Mouse (Mus musculus): Measurements from ENCODE around the gene Wdr31.
"Not testable (repeated sequence)": the region's sequence is repeated elsewhere in the genome, so short reads cannot be mapped to it uniquely, and the experiment has no call there.

The Wdr31 gene

DNA sequence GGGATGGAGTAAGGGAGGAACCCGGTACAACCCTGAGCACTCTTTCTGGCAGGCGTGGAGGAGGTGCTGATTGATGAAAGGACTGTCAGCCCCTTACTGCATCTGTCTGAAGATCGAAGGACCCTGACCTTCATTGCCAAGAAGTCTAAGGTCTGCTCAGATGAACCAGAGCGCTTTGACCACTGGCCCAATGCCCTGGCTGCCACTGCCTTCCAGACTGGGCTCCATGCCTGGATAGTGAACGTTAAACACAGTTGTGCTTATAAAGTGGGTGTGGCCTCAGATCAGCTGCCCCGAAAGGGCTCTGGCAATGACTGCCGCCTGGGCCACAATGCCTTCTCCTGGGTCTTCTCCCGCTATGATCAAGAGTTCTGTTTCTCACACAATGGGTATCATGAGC is 25.2 kb upstream of the Wdr31 start:
- DNase-seq (ENCODE audit: low spot score in 2 of 2): no peak

DNA sequence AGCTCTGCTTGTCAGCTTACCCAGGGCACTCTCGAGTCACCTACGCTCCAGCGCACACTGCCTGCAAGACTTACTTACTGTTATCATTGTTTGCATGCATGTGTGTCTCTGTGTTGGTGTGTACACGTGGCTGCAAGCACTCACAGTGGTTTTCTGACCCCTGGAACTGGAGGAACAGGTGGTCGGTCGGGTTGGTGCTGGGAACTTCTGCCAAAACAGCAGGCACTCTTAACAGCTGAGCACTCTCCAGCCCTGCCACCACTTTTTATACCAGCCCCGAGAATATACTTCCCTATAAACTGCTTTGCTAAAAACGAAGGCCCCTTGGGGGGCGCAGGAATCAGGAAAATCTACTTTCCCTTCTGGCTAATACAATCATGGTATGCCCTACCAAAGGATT is 23.5 kb upstream of the Wdr31 start:
- DNase-seq (ENCODE audit: low spot score in 2 of 2): no peak

DNA sequence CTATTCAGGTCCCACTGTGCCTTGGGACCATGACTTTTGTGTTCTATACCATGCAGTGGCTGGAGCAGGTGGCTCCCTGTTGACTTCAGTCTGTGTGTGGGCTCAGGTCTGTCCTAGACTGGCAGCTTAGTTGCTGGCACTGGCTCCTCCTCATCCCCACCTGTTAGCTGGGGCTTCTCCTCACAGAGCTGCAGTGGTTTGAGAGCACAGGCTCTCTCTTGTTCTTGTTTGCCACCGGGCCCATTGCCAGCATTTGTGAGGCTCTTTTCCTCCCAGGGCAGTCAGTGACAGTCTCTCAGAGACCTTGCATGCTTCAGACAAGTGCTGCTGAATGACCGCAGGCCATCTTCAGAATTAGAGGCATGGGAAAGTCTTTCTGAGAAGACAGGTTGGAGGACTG is 22.0 kb upstream of the Wdr31 start:
- peak in 1 of 2 experiments; percentile 36 for DNase-seq (ENCODE audit: low spot score in 2 of 2)

DNA sequence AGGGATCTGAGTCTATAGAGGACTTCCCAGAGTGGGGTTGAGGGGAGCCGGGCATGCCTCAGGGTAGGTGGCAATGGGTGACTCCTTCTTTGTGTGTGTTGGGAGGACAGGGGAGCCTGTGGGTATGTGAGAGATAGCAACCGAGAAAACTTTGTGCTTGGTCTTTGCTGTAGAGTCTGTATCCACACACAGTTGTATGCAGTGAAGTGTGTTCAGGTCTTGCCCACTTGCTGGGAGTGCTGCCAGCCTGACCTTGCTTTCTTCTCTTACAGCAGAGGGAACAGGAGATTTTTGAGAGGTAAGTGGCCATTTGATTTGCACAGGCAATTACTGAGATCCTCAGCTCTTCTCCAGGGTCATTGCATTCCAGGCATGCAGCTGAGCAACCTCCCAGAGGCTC is 17.2 kb upstream of the Wdr31 start:
- DNase-seq (ENCODE audit: low spot score in 2 of 2): no peak

DNA sequence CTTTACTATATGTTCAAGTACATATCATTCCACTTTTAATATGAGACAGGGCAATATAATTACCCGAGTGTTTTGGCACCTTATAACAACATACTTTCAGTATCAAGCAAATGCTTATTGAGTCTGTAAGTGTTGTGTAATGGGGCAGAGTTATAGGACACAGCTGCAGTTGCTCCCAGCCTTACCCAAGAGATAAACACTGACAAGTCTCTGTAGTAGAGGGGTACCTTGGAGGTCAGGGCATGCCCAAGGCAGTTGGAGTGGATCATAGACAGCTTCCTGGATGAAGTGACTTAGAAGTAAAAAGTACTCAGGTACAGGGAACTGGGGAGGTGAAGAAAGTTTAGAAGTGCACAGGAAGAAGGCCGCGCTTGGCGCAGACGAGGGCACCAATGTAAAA is 16.5 kb upstream of the Wdr31 start:
- no peak for DNase-seq (ENCODE audit: low spot score in 2 of 2)

DNA sequence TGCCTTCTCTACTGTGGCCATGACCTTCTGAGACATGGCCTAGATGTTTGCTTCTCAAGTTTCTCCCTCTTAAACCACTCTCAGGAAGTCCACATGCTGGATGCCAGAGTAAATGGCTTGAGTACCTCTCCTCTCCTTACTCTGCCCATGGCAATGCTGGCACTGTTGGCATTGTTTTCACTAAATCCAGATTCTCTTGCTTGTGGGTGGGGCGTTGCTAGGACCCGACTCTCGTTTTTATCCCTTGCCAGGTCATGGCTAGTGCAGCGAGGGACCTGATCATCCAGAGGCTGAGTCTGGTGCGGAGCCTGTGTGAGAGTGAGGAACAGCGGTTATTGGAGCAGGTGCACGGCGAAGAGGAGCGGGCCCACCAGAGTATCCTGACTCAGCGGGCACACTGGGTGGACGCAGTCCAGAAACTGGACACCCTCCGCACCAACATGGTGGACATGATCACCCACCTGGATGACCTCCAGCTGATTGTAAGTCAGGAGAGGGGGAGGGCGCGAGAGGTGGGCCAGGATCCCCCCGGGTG is 15.5 kb upstream of the Wdr31 start:
- no peak for DNase-seq (ENCODE audit: low spot score in 2 of 2)

DNA sequence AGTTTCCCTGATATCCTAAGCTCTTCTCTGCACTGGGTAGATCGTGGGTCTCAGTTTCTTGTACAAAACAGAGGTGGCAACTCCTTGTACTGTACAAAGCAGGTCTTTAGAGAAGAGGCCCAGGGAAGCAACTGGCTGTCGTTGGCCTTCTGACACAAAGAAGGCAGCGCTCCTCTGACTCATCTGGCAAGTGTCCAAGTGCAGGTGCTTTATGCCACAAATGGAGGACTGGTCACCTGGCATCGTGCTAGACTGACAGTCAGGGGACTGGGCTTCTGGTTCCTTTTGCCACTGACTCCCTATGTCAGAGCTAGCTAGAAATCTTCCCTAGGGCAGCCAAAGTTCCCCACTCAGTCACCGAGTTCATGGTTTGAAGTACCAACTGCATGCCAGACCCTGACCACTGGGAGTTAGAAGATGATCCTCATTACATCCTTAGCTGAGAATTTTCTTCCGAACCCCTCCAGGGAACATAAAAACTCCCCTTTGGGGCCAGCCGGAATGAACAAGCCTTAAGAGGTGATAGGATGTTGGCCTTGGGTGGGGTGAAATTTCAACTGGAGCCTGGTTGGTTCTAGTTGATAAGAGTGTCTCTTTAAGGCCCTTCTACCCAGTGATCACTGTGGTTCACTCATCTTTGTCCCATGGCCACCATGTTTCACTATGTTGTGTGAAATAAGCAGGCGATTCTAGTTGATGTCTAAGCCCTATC is 14.9 kb upstream of the Wdr31 start:
- no peak for DNase-seq (ENCODE audit: low spot score in 2 of 2)

DNA sequence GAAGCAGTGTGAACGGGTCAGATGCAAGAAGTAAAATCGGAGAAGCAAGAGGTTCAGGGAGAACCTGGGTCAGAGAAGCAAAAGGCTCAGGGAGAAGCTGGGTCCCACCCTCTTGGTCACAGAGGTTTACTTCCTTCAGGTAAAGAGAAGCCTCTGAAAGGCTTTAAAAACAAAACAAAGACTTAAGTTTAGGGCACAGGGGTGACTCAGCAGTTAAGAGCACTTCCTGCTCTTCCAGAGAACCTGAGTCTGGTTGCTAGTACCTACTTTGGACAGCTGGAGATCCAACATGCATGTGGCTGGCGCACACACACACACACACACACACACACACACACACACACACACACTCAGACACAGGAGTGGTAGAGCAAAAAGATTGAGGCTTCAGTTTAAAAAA is 14.2 kb upstream of the Wdr31 start:
- DNase-seq (ENCODE audit: low spot score in 2 of 2): no peak

DNA sequence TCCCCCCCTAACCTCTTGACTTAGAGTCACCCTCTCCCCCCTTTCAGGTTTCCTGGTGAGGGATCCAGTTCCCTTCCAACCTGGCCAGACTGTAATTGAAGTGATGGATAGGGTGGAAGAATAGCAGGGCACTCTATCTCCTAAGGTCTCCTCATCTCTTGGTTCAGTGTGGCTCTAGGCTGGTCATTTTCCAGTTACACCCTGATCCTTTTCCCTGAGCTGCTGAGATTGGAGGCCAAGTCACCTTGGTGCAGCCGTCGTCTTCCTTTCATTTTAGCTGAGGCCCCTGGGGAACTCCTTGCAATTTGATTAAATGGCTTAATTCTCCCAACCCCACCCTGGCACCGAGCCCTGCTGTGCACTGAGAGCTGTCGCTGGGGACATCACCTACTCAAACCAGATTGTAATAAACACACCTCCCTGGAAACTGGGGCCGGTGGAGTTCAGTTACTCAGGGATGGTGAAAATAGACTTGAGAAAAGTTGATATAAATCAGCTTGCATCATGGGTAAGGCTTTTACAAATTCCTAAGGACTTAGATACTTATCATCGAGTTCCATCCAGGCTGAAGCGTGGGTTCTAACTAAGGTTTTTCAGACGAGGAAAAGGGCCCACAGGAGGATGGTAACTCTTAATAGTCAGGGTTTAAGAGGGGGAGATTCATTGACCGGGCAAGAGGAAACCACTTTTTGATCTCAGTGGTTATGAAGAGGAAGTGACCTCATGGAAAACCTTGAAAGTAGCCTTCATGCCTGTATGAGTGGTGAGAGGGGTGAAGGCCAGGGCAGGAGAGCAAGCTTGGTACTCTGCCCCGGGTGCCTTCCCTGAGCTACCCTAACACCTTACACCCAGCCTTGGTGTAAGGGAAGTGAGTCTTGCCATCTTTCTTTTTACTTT is 10.3 kb upstream of the Wdr31 start:
- DNase-seq (ENCODE audit: low spot score in 2 of 2): no peak

DNA sequence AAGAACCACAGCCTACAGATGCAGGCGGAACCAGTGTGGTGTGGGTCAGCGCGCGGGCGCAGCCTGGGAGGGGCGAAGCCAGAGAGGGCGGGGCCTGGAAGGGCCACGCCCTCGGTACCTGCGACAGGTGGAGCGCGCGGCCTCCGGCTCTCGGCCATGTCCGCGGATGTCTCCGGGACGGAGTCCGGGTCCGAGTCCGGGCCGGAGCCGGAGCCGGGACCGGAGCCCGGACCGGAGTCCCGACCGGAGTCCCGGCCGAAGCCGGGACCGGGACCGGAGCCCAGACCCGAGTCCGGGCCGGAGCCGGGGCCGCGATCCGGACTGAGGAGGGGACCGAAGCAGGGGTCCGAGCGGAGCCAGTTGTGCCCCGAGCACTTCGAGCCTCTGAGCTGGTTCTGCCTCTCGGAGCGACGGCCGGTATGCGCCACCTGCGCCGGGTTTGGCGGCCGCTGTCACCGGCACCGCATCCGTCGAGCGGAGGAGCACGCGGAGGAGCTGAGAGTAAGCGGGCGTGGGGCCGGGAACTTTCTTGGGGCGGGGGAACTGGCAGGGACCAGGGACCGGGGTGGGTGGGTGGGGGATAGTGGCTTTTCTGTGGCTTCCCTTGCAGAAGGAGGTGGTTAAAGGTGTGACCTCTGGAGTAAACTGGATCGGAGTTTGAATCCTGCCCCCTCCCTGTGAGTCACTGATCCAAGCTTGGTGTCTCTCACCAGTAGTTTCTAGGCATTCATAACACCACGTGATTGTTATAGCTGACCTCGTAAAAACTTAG is 9.4 kb upstream of the Wdr31 start, which contains the start of gene Bspry:
Gene Bspry, plus strand, starts transcription at position 117 of the 772 bp plus-strand sequence.
- DNase-seq (ENCODE audit: low spot score in 2 of 2): no peak

DNA sequence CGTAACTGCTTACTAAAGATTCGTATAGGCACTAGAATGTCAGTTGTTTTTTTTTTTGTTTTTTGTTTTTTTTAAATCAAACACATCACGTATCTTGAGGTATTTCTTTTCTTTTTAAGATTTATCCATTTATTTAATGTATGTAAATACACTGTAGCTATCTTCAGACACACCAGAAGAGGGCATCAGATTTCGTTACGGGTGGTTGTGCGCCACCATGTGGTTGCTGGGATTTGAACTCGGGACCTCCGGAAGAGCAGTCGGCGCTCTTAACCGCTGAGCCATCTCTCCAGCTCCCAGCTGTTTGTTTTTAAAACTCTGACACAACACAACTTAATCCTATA is 8.9 kb upstream of the Wdr31 start:
- DNase-seq (ENCODE audit: low spot score in 2 of 2): not testable (repeated sequence)

DNA sequence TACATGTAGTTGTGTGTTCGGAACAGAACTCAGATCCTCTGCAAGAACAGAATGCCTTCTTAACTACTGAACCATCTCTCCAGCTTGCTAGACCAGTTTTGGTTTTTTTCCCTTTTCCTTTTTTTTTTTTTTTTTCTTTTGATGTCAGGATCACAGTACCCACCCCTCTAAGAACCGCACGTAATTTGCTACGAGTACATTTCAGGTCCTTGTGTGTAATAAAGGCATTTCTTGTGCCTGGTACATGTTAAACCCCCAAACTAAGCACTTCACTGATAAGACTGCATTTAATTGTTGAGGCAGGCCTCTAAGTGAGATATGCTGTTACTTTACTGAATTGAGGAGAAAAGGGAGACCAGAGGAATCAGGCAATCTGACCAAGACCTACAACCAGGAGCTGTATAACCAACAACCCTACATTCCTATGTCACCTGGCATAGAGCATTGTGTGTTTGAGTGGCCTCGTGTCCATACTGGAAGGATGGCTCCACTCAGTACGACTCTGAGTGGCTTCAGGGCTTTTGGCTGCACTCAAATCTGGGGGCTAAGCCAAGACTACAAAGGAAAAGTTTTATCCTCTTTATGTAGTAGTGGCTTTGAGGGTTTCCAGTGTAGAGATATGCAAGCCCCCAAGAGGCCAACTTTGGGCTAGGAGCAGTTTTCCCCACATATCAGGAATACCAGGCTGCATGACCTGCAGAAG is 7.0 kb upstream of the Wdr31 start:
- no peak for DNase-seq (ENCODE audit: low spot score in 2 of 2)

DNA sequence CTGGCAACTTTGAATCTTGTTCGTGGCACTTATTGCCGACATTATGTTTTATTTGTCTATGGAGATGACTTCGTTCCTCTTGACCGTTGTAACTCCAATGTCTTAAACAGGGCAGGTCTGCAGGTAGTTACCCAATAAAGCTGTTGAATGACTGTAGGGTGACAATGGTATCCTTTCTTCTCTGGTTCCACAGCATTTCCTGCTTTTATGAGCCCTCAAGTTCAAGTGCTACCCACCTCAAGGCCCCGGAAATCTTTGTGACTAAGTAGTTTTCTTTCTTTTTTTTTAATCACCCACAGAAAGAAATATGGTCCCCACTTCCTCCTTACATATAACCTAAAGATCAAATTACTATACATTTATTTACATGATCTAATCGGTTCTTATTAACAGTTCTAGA is 5.1 kb upstream of the Wdr31 start:
- no peak for DNase-seq (ENCODE audit: low spot score in 2 of 2)

DNA sequence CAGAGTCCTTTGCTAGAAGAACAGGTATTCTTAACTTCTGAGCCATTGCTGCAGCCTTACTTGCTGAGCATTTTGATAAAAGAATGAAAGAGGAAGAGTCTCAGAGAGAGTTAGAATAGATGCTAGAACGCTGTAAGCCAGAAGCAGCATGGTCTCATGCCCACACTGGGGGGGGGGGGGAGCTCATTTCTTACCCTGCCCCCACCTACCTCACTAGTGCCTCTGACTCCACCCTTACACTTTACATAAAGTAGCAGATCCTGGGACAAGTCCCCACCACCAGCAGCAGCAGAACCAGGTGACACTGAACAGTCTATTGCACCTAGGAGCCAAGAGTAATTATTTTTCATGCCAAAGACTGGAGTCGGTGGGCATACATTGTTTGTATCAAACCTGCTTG is 4.4 kb upstream of the Wdr31 start:
- no peak for DNase-seq (ENCODE audit: low spot score in 2 of 2)

DNA sequence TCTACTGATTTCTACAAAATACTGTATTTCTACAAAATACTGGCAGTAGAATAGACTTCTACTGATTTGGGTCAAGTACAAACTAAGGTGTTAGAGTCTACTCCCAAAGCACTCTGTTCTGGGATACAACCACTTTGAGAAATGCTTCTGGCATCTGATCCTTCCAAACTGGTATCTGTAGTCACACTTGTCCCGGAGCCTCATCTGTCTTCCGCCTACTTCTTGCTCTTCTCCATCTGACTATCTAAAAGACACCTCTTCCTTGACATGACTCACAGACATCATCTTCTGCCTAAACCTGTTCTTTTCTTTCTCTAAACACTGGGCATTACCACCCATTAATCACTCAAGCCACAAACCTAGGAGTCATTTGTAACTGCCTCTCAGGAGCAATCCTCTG is 1.4 kb upstream of the Wdr31 start:
- DNase-seq (ENCODE audit: low spot score in 2 of 2): no peak

DNA sequence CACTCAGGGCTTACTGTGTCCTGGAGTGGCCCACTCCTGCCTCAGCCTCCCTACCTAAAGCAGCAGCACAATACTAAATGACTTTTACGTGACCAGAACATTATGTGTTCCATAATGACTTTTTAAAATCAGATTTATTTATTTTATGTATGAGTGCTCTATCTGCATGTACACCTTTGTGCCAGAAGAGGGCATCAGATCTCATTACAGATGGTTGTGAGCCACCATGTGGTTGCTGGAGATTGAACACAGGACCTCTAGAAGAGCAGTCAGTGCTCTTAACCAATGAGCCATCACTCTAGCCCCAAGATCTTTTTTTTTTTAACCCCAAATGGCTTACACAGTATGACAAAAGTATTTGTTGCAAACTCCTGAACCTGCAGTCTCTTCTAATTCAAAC is 2.5 kb downstream of the Wdr31 start:
- no peak for DNase-seq (ENCODE audit: low spot score in 2 of 2)

DNA sequence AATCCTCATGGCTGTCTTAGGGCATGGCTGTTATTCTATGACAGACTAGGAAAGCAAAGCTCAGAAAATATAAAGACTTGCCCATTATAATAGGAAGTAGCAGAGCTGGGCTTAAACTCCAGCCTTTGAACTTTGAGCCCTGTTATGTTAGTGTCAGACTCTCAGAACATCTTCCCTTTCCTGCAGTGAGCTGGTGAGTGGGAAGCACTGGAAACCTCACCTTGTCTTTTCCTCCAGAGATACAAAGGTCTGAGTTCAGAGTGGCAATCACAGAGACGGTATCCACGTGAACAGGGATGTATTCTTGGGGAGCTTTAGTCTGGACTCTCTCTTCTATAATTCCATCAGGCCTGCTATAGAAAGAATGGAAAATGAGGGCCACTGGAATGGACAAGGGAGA is 7.6 kb downstream of the Wdr31 start:
- no peak for DNase-seq (ENCODE audit: low spot score in 2 of 2)

DNA sequence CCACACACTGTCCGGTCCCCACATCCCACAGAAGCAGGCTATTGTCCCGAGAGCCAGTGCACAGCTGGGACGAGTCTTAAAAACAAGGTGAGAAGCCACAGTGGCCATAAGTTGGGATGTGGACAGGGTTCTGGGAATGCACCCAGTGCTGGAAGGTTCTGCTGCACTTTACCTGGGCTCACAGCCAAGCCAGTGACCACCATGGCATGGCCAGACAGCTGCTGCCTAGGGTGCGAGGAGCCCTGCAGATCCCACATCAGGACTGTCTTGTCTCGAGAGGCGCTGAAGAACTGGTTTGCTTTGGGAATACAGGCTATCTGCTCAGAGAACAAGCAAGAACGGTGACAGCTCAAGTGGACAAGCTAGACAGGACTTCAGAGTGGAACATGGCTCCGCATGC is 10.3 kb downstream of the Wdr31 start:
- no peak for DNase-seq (ENCODE audit: low spot score in 2 of 2)

DNA sequence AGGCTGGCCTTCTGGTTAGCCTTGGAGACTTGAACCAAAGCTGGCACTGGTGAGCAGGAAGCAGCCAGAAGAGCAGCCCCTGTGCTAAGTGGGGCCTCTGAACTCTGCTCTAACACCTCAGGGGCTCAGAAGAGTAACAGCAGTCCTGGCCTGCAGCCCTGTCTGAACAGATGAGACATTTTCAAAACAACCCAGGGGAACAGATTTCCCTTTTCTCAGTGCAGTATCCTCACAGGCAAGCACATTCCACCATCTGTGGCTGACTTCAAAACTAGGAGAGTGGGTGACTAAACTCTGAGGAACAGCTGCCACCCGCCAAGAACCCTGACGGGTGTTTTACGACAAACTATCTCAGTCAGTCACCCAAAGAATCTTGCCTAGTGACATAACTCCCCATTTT is 11.6 kb downstream of the Wdr31 start:
- peak in 1 of 2 experiments; percentile 24 for DNase-seq (ENCODE audit: low spot score in 2 of 2)

DNA sequence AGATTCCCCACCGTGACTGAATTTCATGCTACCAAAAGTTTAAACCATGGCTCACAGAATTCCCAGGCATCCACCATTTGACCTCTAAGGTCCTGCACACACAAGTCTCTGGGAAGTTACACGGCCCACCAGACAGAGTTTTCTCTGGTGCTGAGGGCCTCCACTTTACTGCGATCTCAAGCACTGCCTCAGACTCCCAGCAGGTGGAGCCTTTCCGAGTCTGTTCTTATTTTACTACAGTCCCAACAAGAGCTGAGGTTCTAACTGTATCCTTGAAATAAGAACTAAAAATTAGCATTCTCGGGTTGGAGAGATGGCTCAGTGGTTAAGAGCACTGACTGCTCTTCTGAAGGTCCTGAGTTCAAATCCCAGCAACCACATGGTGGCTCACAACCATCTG is 15.7 kb downstream of the Wdr31 start:
- no peak for DNase-seq (ENCODE audit: low spot score in 2 of 2)

DNA sequence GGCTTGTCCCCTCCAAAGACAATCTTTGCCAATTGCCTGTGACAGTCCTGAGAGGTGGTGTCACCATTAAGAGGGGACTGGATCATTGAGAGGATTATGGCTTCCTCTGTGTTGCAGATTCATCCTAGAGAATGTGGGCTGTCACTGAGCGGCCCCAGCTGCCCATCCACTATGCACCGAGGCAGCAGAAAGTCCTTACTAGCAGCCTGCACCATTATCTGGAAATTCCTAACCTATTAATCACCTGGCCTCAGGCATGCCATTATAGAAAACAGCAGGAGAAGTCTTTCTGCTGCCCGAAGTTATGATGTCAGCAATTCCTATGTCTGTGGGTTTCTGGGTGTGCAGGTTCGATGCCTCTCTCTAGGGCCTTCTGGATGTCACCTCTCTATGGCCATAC is 29.7 kb downstream of the Wdr31 start:
- no peak for DNase-seq (ENCODE audit: low spot score in 2 of 2)

DNA sequence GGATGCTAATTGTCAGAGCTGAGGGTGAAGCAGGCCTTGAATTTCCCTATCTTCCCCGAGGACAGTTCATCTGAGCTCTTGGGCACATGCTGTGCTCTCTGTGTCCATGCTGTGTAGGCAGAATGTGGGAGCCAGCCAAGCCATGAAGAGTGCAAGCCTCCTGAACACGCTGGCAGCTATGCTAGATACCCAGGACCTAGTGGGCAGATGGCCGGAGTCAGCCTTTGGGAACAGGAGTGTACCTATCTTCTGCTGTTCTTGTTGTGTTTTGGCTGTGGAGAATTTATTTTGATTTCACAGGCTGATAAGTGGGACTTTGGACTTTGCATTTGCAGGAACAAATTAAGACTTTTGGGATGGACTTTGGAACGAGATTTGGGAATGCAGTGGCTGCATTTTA is 30.2 kb downstream of the Wdr31 start:
- no peak for DNase-seq (ENCODE audit: low spot score in 2 of 2)
